Mouse (Mus musculus) embryonic fibroblast, embryonic 13.5 days (primary cell): ENCODE results near the gene Sowaha.

ENCODE experiments used
- CTCF ChIP-seq: IDR thresholded peaks from 2 replicates; pipeline ENCODE4 v1.5.1; 2011; ENCODE audit warnings: mild to moderate bottlenecking, control low read depth, low read length, moderate library complexity, borderline replicate concordance; ENCODE audit not compliant: insufficient read depth
- POLR2A ChIP-seq: IDR thresholded peaks from 2 replicates; pipeline ENCODE4 v1.6.1; 2011; ENCODE audit warnings: low read depth, mild to moderate bottlenecking, control low read depth, low read length, moderate library complexity

- TF ChIP-seq POLR2A = no peak
- TF ChIP-seq CTCF = peak; percentile 32; the same call in 1 of the 2 replicates
Observed at GRCm38 (mm10) chr11:53443861-53444260, 36.2 kb downstream of the Sowaha start.
